Mouse (Mus musculus): Measurements from ENCODE around the gene Chst4. TPM values are rescaled to one million over a fixed set of nuclear protein-coding genes. Genes with fewer than 3 reads are reported as not detected.

Chst4 gene
- polyA plus RNA-seq, 1 experiment from 2014 or later = 2.5 TPM

DNA sequence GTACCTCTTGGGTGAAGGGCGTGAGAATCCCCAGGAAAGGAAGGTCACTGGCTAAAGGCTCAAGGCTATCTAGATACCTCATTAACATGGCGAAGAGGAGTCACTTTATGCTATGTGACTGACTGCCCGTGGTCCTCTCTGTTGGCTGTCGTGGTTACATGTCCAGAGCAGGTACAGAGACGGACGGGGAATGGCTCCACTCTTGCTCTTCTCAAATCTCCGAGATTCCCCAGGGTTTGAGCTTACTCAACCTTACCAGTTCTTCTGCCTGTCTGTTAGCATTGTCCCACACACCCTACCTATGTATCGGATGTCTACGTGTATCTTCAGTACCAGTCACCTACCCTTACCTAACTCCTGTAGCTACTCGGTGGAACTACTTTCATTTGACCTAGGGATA, 39.6 kb downstream of the Chst4 start:
- ATAC-seq = no peak
- Histone ChIP-seq H3K36me3 (no peaks in the 10 kb centered on the region), H3K27ac (no peak overlapping the region), H3K27me3 (replicated peaks) (no peaks in the 10 kb centered on the region), H3K4me1 (replicated peaks) (no peaks in the 10 kb centered on the region), H3K4me2 (replicated peaks) (no peak overlapping the region), H3K4me3 (replicated peaks) (no peak overlapping the region), H3K9ac (no peak overlapping the region), H3K9me3 (no peaks in the 10 kb centered on the region)
- WGBS = 81% methylated on average over 10 of the region's 10 CpGs

DNA sequence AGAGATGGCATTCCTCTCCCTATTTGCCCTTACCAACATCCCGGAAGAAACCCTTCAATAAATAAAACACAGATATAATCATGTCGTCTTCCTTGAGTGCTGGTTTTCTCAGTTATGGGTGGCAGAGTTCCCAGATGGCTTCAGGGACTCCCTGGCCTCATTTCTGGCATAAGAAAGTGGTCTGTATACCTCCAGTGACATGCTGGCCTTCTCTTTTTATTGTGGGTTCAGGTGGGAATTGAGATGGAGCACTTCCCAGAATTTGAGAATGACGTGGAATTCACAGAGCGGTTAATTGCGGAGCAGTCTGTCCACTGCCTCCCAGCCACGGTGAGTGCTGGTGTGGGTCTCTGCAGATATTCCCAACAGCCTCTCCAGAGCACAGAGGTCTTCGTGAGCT, 41.5 kb downstream of the Chst4 start:
- H3K4me3 ChIP-seq (replicated peaks) = no peak overlapping the region
- no peak overlapping the region for H3K9ac ChIP-seq
- no peaks in the 10 kb centered on the region for H3K4me1 ChIP-seq (replicated peaks)
- H3K27me3 ChIP-seq (replicated peaks) = no peaks in the 10 kb centered on the region
- H3K36me3 ChIP-seq = no peaks in the 10 kb centered on the region
- H3K9me3 ChIP-seq = no peaks in the 10 kb centered on the region
- no peak overlapping the region for H3K4me2 ChIP-seq (replicated peaks)
- 74% methylated on average over 7 of the region's 7 CpGs for WGBS
- H3K27ac ChIP-seq = no peak overlapping the region
- ATAC-seq = no peak

DNA sequence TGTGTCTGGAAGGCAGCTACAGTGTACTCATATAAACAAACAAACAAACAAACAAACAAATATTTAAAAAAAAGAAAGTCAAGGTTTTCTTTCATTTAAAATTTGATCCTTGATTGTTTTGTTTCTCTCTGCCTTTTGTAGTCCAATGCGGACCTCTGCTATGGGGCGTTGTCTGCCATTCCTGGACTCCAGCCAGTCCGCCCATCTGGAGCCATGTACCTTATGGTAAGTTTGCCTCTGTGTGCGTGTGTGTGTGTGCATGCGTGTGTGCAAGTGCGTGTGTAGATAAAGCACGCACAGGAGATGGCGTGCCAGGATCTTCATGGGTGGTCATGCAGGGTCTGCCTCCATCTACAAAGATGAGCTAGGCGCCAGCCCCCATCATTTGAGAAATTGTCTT, 42.2 kb downstream of the Chst4 start:
- Histone ChIP-seq H3K27me3 (replicated peaks) (no peaks in the 10 kb centered on the region), H3K4me3 (replicated peaks) (no peak overlapping the region), H3K27ac (no peak overlapping the region), H3K36me3 (no peaks in the 10 kb centered on the region), H3K4me2 (replicated peaks) (no peak overlapping the region), H3K4me1 (replicated peaks) (no peaks in the 10 kb centered on the region), H3K9me3 (no peaks in the 10 kb centered on the region), H3K9ac (no peak overlapping the region)
- no peak for ATAC-seq
- WGBS = 87% methylated on average over 9 of the region's 9 CpGs

DNA sequence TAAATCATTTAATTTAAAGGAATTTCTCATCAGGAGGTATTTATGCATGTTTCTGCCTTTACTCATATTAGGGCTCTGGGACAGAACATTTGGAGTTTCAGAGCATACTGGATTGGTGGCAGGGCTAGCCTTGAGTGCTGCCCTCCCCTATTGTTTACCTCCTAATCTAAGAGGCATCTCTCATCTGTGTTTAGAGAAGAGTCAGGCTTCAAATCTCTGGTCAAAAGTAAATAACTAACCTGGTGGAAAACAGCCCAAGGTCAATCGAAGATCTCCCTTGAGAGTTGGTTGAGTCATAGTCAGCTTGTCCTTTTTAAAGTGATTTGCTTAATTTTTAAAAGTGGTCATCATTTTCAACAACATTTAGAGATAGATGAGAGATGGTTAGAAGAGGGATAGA, 46.6 kb downstream of the Chst4 start:
- H3K4me3 ChIP-seq (replicated peaks) = no peak overlapping the region
- H3K4me2 ChIP-seq (replicated peaks) = no peak overlapping the region
- H3K27me3 ChIP-seq (replicated peaks) = no peaks in the 10 kb centered on the region
- ATAC-seq = no peak
- H3K9ac ChIP-seq = no peak overlapping the region
- no peak overlapping the region for H3K27ac ChIP-seq
- H3K4me1 ChIP-seq (replicated peaks) = no peaks in the 10 kb centered on the region
- 44% methylated on average over 1 of the region's 1 CpGs for WGBS
- no peaks in the 10 kb centered on the region for H3K9me3 ChIP-seq
- H3K36me3 ChIP-seq = no peaks in the 10 kb centered on the region

DNA sequence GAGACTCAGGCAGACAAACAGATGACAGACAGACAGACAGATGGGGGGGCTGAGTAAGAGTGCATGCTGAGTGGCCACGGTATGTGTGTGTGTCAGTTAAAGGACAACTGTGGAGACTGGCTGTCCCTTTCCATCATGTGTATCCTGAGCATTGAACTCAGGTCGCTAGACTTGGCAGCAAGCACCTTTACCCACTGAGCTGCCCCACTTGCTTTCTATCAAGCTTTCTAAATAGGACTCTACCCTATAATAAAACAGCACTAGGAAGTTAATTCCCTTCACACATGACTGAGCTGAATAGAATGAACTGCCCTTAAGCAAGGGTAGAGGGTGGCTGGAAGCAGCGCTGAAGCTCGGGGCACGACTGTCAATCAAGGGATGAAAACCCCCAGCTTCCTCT, 47.4 kb downstream of the Chst4 start:
- Histone ChIP-seq H3K4me2 (replicated peaks) (no peak overlapping the region), H3K27ac (no peak overlapping the region), H3K9ac (no peak overlapping the region), H3K9me3 (no peaks in the 10 kb centered on the region), H3K4me3 (replicated peaks) (no peak overlapping the region), H3K4me1 (replicated peaks) (no peaks in the 10 kb centered on the region), H3K27me3 (replicated peaks) (no peaks in the 10 kb centered on the region), H3K36me3 (no peaks in the 10 kb centered on the region)
- no peak for ATAC-seq
- WGBS = 86% methylated on average over 5 of the region's 5 CpGs

DNA sequence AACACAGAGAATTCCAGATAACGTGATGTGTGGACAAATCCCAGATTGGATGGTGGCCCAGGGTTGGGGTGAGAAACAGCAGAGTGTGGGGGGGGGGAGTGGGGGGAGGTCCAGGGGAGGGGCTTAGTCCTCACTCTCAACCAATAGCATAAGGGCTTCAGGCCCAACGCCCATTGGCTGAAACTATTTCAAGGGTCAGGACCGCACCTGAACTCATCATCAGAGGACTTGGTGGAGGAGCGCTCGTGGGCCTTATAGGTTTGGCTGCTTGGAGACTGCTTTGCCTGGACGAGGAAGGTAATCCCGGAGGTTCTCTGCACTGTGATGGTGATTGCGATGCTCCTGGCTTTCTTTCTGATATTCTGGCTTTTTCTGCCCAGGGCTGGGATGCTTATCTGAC, 49.3 kb downstream of the Chst4 start, which contains the start of gene Tat:
Tat (plus strand) TSS at position 214 of the 400 bp plus-strand sequence.
- H3K9ac ChIP-seq = no peak within 1 kb of the TSS
- ATAC-seq = no peak
- WGBS = 75% methylated on average over 8 of the region's 8 CpGs

DNA sequence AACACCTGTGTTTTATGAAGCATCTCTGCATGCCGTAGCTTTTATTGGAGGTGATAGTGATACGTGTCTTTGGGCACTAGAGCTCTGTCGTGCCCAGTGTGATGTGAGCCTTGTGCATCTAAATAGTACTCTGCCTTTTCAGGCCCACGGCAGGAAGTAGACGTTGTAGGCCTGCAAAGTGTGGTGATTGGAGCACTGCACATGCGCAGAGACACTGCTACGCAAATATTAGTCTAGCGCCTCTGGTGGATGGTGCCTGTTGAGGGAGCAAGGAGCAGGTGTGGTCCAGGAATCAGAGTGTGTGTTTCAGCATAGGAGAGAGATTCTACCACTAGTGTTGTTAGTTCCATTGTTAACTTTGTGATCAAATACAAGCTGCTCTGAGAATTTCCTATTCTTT, 50.4 kb downstream of the Chst4 start:
- H3K4me2 ChIP-seq (replicated peaks) = no peak overlapping the region
- H3K4me3 ChIP-seq (replicated peaks) = no peak overlapping the region
- H3K27ac ChIP-seq = no peak overlapping the region
- ATAC-seq = no peak
- no peak overlapping the region for H3K9ac ChIP-seq
- H3K27me3 ChIP-seq (replicated peaks) = no peaks in the 10 kb centered on the region
- H3K4me1 ChIP-seq (replicated peaks) = no peaks in the 10 kb centered on the region
- no peaks in the 10 kb centered on the region for H3K9me3 ChIP-seq
- WGBS = 87% methylated on average over 8 of the region's 8 CpGs
- H3K36me3 ChIP-seq = no peaks in the 10 kb centered on the region

More for the DNA sequence above, 49.3 kb downstream of the Chst4 start, which contains the start of gene Tat:
- Histone ChIP-seq H3K4me3 (replicated peaks) (no peak within 1 kb of the TSS), H3K4me2 (replicated peaks) (no peak within 1 kb of the TSS), H3K27ac (no peak within 1 kb of the TSS), H3K4me1 (replicated peaks) (no peaks in the 10 kb centered on the region), H3K27me3 (replicated peaks) (no peaks in the 10 kb centered on the region), H3K36me3 (no peaks in the 10 kb centered on the region), H3K9me3 (no peaks in the 10 kb centered on the region)

DNA sequence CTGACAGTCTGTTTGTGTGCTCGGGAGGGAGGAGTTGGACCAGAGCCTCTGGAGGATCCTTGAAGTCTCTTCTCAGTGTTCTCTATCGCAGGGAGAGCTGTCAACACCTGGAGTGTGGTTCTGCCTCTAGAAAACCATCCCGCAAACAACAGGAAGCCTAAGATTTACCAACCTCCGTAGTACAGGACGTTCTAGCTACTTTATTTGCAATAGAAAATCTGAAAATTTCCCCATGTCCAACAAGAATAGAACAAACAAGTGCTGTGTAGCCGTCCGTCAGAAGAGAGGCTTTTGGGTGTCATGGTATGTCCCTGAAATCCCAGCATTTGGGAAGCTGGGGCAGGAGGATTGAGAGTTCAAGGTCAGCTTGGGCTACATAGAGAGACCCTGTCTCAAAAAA, 51.8 kb downstream of the Chst4 start:
- Histone ChIP-seq H3K27me3 (replicated peaks) (no peaks in the 10 kb centered on the region), H3K4me2 (replicated peaks) (no peak overlapping the region), H3K9me3 (no peaks in the 10 kb centered on the region), H3K36me3 (no peaks in the 10 kb centered on the region), H3K4me1 (replicated peaks) (no peaks in the 10 kb centered on the region), H3K4me3 (replicated peaks) (no peak overlapping the region), H3K27ac (no peak overlapping the region), H3K9ac (no peak overlapping the region)
- ATAC-seq = no peak
- 77% methylated on average over 7 of the region's 7 CpGs for WGBS

DNA sequence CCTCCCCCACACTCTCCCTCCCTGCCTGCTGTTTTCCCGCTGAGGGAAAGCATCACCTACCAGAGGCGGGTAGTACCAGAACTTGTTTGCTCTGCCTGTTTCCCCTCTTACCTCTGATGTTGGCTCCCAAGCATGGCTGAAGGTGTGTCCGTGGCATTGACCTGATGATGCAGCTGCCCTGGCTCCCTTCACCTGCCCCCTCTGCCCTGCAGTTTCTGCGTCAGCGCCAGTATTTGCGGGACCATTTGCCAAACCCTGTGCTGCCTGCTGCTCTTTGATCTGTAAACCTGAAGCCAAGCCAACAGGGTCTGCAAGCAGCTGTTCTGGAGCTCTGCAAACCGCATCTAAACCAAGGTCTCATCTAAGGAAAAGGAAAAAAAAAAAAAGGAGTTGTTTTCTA, 53.2 kb downstream of the Chst4 start:
- H3K36me3 ChIP-seq = no peaks in the 10 kb centered on the region
- WGBS = 64% methylated on average over 7 of the region's 7 CpGs
- no peaks in the 10 kb centered on the region for H3K4me1 ChIP-seq (replicated peaks)
- no peak overlapping the region for H3K4me2 ChIP-seq (replicated peaks)
- no peak overlapping the region for H3K9ac ChIP-seq
- H3K9me3 ChIP-seq = no peaks in the 10 kb centered on the region
- no peak for ATAC-seq
- no peak overlapping the region for H3K27ac ChIP-seq
- H3K4me3 ChIP-seq (replicated peaks) = no peak overlapping the region
- H3K27me3 ChIP-seq (replicated peaks) = no peaks in the 10 kb centered on the region

DNA sequence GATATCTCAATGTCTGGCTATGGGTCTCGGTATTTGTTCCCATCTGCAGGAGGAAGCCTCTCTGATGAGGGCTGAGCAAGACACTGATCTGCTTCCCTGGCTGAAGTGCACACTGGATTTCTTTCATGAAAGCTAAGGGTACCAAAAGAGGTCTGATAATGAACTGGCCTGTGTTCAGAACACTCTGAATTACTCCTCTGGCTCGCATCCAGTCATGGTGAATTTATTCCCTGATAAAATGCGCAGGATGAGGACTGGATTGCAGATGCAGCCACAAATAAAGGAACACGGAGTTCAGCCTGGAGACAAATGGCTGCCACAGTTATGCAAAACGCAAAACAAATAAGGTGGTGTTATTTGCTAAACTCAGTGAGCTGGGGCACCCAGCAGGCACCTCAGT, 55.6 kb downstream of the Chst4 start:
- Histone ChIP-seq H3K9me3 (no peaks in the 10 kb centered on the region), H3K9ac (no peak overlapping the region), H3K4me2 (replicated peaks) (no peak overlapping the region), H3K27ac (no peak overlapping the region), H3K4me1 (replicated peaks) (no peaks in the 10 kb centered on the region), H3K27me3 (replicated peaks) (no peaks in the 10 kb centered on the region), H3K36me3 (no peaks in the 10 kb centered on the region), H3K4me3 (replicated peaks) (no peak overlapping the region)
- WGBS = 37% methylated on average over 5 of the region's 5 CpGs
- ATAC-seq = no peak

DNA sequence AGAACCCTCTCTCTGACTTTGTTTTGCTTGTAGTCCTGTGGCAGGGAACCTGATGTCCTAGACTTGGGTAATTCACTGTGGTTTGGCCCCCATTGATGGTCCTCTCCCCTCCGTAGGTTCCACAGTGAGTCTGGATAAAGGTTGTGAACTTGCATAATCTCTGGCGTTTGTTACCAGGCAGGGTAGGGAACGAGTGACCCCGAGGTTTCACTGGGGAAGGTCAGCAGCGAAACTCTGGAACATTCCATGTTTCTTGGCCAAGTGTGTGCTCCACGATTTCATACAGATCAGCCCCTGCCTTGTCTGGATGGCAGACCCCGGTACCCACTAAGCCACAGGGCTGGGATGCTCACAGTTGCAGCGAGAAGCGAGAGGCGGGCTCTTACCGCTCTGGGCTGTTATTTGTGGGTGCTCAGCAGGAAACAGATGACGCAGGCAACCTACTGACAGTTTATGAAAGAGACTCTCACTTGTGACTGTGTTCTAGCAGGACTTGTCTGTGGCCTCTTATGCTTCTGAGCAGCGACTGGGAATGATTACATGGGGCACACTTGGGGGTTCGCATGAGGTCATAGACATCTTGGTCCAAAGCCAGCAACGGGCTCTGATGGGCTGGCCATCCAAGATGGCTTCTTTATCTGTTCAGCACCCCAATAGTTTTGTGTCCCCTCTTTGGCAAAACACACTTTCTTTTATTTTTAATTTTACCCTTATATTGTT, 57.0 kb downstream of the Chst4 start:
- H3K27ac ChIP-seq = no peak overlapping the region
- 79% methylated on average over 15 of the region's 15 CpGs for WGBS
- no peaks in the 10 kb centered on the region for H3K36me3 ChIP-seq
- H3K4me2 ChIP-seq (replicated peaks) = no peak overlapping the region
- no peak overlapping the region for H3K4me3 ChIP-seq (replicated peaks)
- H3K27me3 ChIP-seq (replicated peaks) = no peaks in the 10 kb centered on the region
- H3K4me1 ChIP-seq (replicated peaks) = no peaks in the 10 kb centered on the region
- no peak overlapping the region for H3K9ac ChIP-seq
- no peak for ATAC-seq
- no peaks in the 10 kb centered on the region for H3K9me3 ChIP-seq

DNA sequence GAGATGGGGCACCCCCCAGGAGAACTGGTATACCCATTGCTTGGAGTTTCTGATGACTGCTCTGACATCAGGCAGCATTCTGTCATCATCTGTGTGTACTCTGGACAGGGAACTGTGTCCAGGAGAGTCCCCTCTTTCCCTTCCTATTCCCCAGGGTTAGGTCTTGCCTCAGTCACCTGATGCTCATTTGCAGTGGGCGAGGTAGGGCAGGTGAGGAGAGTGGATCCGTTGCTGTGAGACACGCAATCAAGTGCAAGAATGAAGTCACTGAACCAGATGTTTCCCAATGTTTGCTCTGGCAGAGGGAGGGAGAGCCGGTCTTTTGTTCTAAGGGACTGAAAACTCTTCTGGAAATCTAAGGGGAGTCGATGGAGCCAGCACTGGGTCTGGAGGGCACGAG, 60.2 kb downstream of the Chst4 start:
- no peak overlapping the region for H3K9ac ChIP-seq
- H3K27ac ChIP-seq = no peak overlapping the region
- ATAC-seq = 0 out of 2 replicates have a peak, but pooled peaks have one; percentile 31
- no peaks in the 10 kb centered on the region for H3K36me3 ChIP-seq
- H3K4me2 ChIP-seq (replicated peaks) = no peak overlapping the region
- H3K9me3 ChIP-seq = no peaks in the 10 kb centered on the region
- no peaks in the 10 kb centered on the region for H3K4me1 ChIP-seq (replicated peaks)
- H3K27me3 ChIP-seq (replicated peaks) = no peaks in the 10 kb centered on the region
- 76% methylated on average over 6 of the region's 6 CpGs for WGBS
- H3K4me3 ChIP-seq (replicated peaks) = no peak overlapping the region
